Mouse (Mus musculus) bone marrow macrophage, adult 2 months (primary cell): ENCODE results near the gene Irf2. TPM values are rescaled to one million over a fixed set of nuclear protein-coding genes. Genes with fewer than 3 reads are reported as not detected.

Experiments used
- H3K27ac ChIP-seq: 2 replicates; pipeline ENCODE4 v1.5.1; 2012; ENCODE audit warnings: low read depth, low read length; ENCODE audit not compliant: insufficient read depth
- H3K4me1 ChIP-seq: 2 replicates; pipeline ENCODE4 v1.6.1; 2012; ENCODE audit warnings: low read length; ENCODE audit not compliant: control insufficient read depth, insufficient read depth
- H3K4me3 ChIP-seq: 2 replicates; pipeline ENCODE4 v1.5.1; 2012; ENCODE audit warnings: mild to moderate bottlenecking, low read length, moderate library complexity; ENCODE audit not compliant: insufficient read depth
- CTCF ChIP-seq: IDR thresholded peaks from 2 replicates; pipeline ENCODE4 v1.5.1; 2012; ENCODE audit warnings: low read depth, mild to moderate bottlenecking, low read length, moderate library complexity
- POLR2A ChIP-seq: IDR thresholded peaks from 2 replicates; pipeline ENCODE4 v1.6.1; 2012; ENCODE audit warnings: mild to moderate bottlenecking, low read depth, low read length, borderline replicate concordance
- polyA plus RNA-seq: library from polyadenylated mRNA; stranded (reverse); fragments of >200 nt; gene quantifications from 2 replicates; pipeline ENCODE4 v1.2.4, GENCODE M21; 2012; ENCODE audit not compliant: missing spikeins, insufficient read depth, insufficient read length

Gene Irf2
- polyA plus RNA-seq, 1 experiment: 110 TPM

- Histone ChIP-seq H3K4me1 (peaks cover 43% of the 10 kb centered on the region), H3K27ac (no peak overlapping the region), H3K4me3 (no peak overlapping the region)
- no peak for TF ChIP-seq POLR2A
- no peak for TF ChIP-seq CTCF
Observed at GRCm38 (mm10) chr8:46770905-46771516, 31.5 kb downstream of the Irf2 start.

- no peak overlapping the region for H3K4me3 ChIP-seq
- no peak overlapping the region for H3K27ac ChIP-seq
- TF ChIP-seq CTCF (no peak), POLR2A (no peak)
- peaks cover 32% of the 10 kb centered on the region for H3K4me1 ChIP-seq
Observed at GRCm38 (mm10) chr8:46772801-46773200, 33.3 kb downstream of the Irf2 start.

- Histone ChIP-seq H3K4me3 (peak overlapping the region; percentile 33), H3K27ac (peak overlapping the region; percentile 63)
Observed at GRCm38 (mm10) chr8:46777760-46778460, 38.4 kb downstream of the Irf2 start.

GRCm38 (mm10) chr8:46781067-46781657 is 41.6 kb downstream of the Irf2 start:
- Histone ChIP-seq H3K27ac (no peak overlapping the region), H3K4me1 (peaks cover 35% of the 10 kb centered on the region), H3K4me3 (no peak overlapping the region)
- no peak for TF ChIP-seq CTCF
- TF ChIP-seq POLR2A: no peak

More at GRCm38 (mm10) chr8:46777760-46778460, 38.4 kb downstream of the Irf2 start:
- H3K4me1 ChIP-seq: peaks cover 22% of the 10 kb centered on the region
- TF ChIP-seq POLR2A: no peak
- TF ChIP-seq CTCF: no peak

GRCm38 (mm10) chr8:46782254-46782653 is 42.7 kb downstream of the Irf2 start:
- Histone ChIP-seq H3K4me3 (no peak overlapping the region), H3K27ac (no peak overlapping the region), H3K4me1 (peaks cover 35% of the 10 kb centered on the region)
- no peak for TF ChIP-seq CTCF

GRCm38 (mm10) chr8:46785070-46785469 is 45.5 kb downstream of the Irf2 start:
- no peak for TF ChIP-seq CTCF
- no peak for TF ChIP-seq POLR2A
- H3K4me3 ChIP-seq: no peak overlapping the region
- peaks cover 39% of the 10 kb centered on the region for H3K4me1 ChIP-seq
- H3K27ac ChIP-seq: no peak overlapping the region

GRCm38 (mm10) chr8:46785926-46786325 is 46.4 kb downstream of the Irf2 start:
- peaks cover 40% of the 10 kb centered on the region for H3K4me1 ChIP-seq
- no peak overlapping the region for H3K27ac ChIP-seq
- no peak for TF ChIP-seq POLR2A
- no peak for TF ChIP-seq CTCF
- no peak overlapping the region for H3K4me3 ChIP-seq

GRCm38 (mm10) chr8:46789091-46789881 is 49.8 kb downstream of the Irf2 start:
- TF ChIP-seq POLR2A (no peak), CTCF (no peak)
- Histone ChIP-seq H3K4me3 (peak overlapping the region; percentile 17; the same call in 1 of the 2 replicates), H3K4me1 (peaks cover 63% of the 10 kb centered on the region)

GRCm38 (mm10) chr8:46791664-46792371 is 52.3 kb downstream of the Irf2 start:
- H3K4me1 ChIP-seq: peaks cover 64% of the 10 kb centered on the region
- H3K27ac ChIP-seq: peak overlapping the region; percentile 48
- no peak for TF ChIP-seq CTCF
- no peak for TF ChIP-seq POLR2A
- no peak overlapping the region for H3K4me3 ChIP-seq

More at GRCm38 (mm10) chr8:46789091-46789881, 49.8 kb downstream of the Irf2 start:
- H3K27ac ChIP-seq: peak overlapping the region; percentile 93
